Mouse (Mus musculus): ENCODE data around the gene Tecr. TPM values are rescaled to one million over a fixed set of nuclear protein-coding genes. Genes with fewer than 3 reads are reported as not detected.

Tecr gene
- total and polyA plus RNA-seq, 3 experiments: 74.2 to 229 TPM; not detected in 1

- TF ChIP-seq RAD21 (IDR thresholded peaks at IDR 0.05; ENCODE audit: low read depth, low read length) (no peak), USF2 (IDR thresholded peaks at IDR 0.05; ENCODE audit: borderline replicate concordance in 1 of 2, insufficient read depth in 1 of 2, low read depth in 1 of 2, low read length in 2 of 2) (no peak), MEF2A (IDR thresholded peaks at IDR 0.05; ENCODE audit: extremely low read depth, insufficient replicate concordance, low read depth, low read length, poor library complexity, severe bottlenecking) (no peak)
These were observed at the start of gene Tecr, which contains the start of gene Dnajb1 (continued) for GRCm38 (mm10) chr8:83607661-83608397.

- Histone ChIP-seq H3K4me3 (ENCODE audit: control insufficient read depth in 1 of 2, insufficient read depth in 1 of 2, low read depth in 2 of 2, low read length in 2 of 2) (no peak overlapping the region), H3K27ac (ENCODE audit: control insufficient read depth, low read depth, low read length) (no peak overlapping the region), H3K79me2 (ENCODE audit: control insufficient read depth, insufficient read depth, low read length, poor library complexity) (no peaks in the 10 kb centered on the region; the same call in 1 of the 2 replicates), H3K9ac (ENCODE audit: control insufficient read depth, low read depth, low read length, poor library complexity, severe bottlenecking) (no peak overlapping the region), H3K27me3 (ENCODE audit: control insufficient read depth in 1 of 2, insufficient read depth in 2 of 2, low read length in 2 of 2) (no peaks in the 10 kb centered on the region), H3K9me3 (replicated peaks; ENCODE audit: insufficient read depth, low read length) (no peaks in the 10 kb centered on the region), H3K36me3 (ENCODE audit: control insufficient read depth in 1 of 2, insufficient read depth in 2 of 2, low read length in 2 of 2) (no peaks in the 10 kb centered on the region; a peak in 1 of 4 replicates), H3K4me1 (ENCODE audit: control insufficient read depth in 1 of 2, insufficient read depth in 2 of 2, low read length in 2 of 2) (peaks cover 0 to 3% of the 10 kb centered on the region in 2 experiments; a peak in 2 of 4 replicates)
- TF ChIP-seq ZNF384 (IDR thresholded peaks at IDR 0.05; ENCODE audit: low read depth, low read length): no peak
- no peak for TF ChIP-seq MEF2A (IDR thresholded peaks at IDR 0.05; ENCODE audit: extremely low read depth, insufficient replicate concordance, low read depth, low read length, poor library complexity, severe bottlenecking)
- no peak for TF ChIP-seq MYB (IDR thresholded peaks at IDR 0.05; ENCODE audit: low read depth, low read length)
- no peak for DNase-seq (ENCODE audit: low read depth, low spot score)
These were observed 48.9 kb upstream of the Tecr start for GRCm38 (mm10) chr8:83656484-83657246.

- Histone ChIP-seq H3K27me3 (ENCODE audit: control insufficient read depth in 1 of 2, insufficient read depth in 2 of 2, low read length in 2 of 2) (no peaks in the 10 kb centered on the region), H3K4me3 (ENCODE audit: control insufficient read depth in 1 of 2, insufficient read depth in 1 of 2, low read depth in 2 of 2, low read length in 2 of 2) (no peak overlapping the region), H3K9ac (ENCODE audit: control insufficient read depth, low read depth, low read length, poor library complexity, severe bottlenecking) (no peak overlapping the region), H3K9me3 (replicated peaks; ENCODE audit: insufficient read depth, low read length) (no peaks in the 10 kb centered on the region), H3K4me1 (ENCODE audit: control insufficient read depth in 1 of 2, insufficient read depth in 2 of 2, low read length in 2 of 2) (peaks cover 0 to 4% of the 10 kb centered on the region in 2 experiments; a peak in 2 of 4 replicates), H3K27ac (ENCODE audit: control insufficient read depth, low read depth, low read length) (no peak overlapping the region), H3K79me2 (ENCODE audit: control insufficient read depth, insufficient read depth, low read length, poor library complexity) (no peaks in the 10 kb centered on the region; the same call in 1 of the 2 replicates), H3K36me3 (ENCODE audit: control insufficient read depth in 1 of 2, insufficient read depth in 2 of 2, low read length in 2 of 2) (no peaks in the 10 kb centered on the region; a peak in 1 of 4 replicates)
- DNase-seq (ENCODE audit: low read depth, low spot score): no peak
- TF ChIP-seq CTCF (IDR thresholded peaks at IDR 0.05 in 2 of 3, conservative IDR thresholded peaks at IDR 0.05 in 1 of 3; ENCODE audit: control insufficient read depth in 1 of 3, insufficient read depth in 1 of 3, low read depth in 2 of 3, low read length in 3 of 3, poor library complexity in 1 of 3, severe bottlenecking in 1 of 3) (no peak), NELFE (IDR thresholded peaks at IDR 0.05; ENCODE audit: low read depth, low read length) (no peak), KAT2A (conservative IDR thresholded peaks at IDR 0.05; ENCODE audit: low read depth, low read length) (no peak), MAZ (IDR thresholded peaks at IDR 0.05; ENCODE audit: low read depth, low read length) (no peak), MXI1 (IDR thresholded peaks at IDR 0.05; ENCODE audit: low read depth, low read length) (no peak), MYB (IDR thresholded peaks at IDR 0.05; ENCODE audit: low read depth, low read length) (no peak), MEF2A (IDR thresholded peaks at IDR 0.05; ENCODE audit: extremely low read depth, insufficient replicate concordance, low read depth, low read length, poor library complexity, severe bottlenecking) (no peak), SMC3 (IDR thresholded peaks at IDR 0.05; ENCODE audit: low read depth, low read length) (no peak), USF1 (IDR thresholded peaks at IDR 0.05; ENCODE audit: low read depth, low read length) (no peak), ZKSCAN1 (IDR thresholded peaks at IDR 0.05; ENCODE audit: low read depth, low read length) (no peak), POLR2A (IDR thresholded peaks at IDR 0.05; ENCODE audit: control insufficient read depth in 1 of 2, insufficient read depth in 1 of 2, low read depth in 1 of 2, low read length in 2 of 2, poor library complexity in 1 of 2) (no peak)
These were observed 48.3 kb upstream of the Tecr start for GRCm38 (mm10) chr8:83656043-83656442.
